Mouse (Mus musculus): ENCODE measurements around the gene Acot12. TPM values are rescaled to one million over a fixed set of nuclear protein-coding genes. Genes with fewer than 3 reads are reported as not detected.

The Acot12 gene
- polyA plus RNA-seq, 1 experiment from 2014 or later = not detected

DNA sequence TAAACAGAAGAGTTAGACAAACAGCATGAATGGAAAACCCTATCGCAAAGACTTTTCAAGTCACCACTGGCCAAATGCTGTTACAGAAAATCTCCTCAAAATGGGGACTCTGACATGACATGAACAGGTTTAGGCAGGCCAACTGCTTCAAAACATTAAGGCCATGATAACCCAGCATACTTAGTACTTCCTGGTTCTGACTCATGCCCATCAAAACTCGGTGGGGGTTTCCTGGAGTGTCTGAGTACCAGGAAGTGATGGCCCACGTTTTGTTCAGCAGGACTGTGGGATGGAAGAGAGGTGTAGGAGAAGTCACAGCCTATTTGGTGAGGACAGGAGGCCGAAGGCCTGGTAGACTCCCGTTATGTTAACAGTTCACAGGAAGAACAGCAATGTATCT is 60.4 kb downstream of the Acot12 start:
- Histone ChIP-seq H3K4me1 (peaks cover 6% of the 10 kb centered on the region), H3K4me2 (replicated peaks) (no peak overlapping the region), H3K4me3 (no peak overlapping the region), H3K9ac (replicated peaks) (no peak overlapping the region), H3K27me3 (no peaks in the 10 kb centered on the region), H3K9me3 (no peaks in the 10 kb centered on the region), H3K27ac (replicated peaks) (no peak overlapping the region), H3K36me3 (peaks cover 60% of the 10 kb centered on the region)
- no peak for ATAC-seq (replicated peaks)
- WGBS = 95% methylated on average over 5 of the region's 5 CpGs

DNA sequence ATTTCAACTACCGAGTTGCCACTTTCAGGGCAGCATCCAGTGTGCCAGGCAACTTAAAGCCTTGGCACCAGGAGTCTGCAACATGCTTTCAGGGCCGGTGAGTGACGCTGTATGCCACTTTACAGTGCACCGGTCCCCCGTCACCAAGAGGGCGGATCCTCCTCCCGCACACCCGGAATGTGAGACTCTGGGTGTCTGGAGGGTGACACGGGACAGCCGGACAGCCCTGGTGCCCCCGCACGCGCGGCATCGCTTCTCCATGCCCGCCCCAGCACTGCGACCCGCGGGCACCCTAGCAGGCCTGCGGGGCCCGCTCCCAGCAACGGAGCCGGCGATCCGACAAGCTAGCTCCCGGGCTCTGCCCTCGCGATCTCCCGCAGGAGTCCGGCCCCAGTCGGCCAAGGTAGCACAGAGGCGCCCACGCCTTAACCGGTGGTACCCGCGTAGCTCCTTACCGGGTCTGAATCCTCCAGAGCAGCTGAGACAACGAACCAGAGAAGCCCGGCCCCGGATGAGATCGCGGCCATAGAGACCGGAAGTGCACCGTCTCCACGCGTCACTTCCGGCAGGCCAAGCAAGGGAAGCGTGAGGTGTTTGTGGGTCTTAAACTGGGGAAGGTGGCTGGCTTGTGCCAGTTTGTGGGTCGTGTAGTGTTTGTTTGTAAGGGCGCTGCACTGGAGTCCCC is 66.0 kb downstream of the Acot12 start, which contains the start of gene Zcchc9:
Gene Zcchc9 (minus strand): TSS at position 551 of the 685 bp plus-strand sequence.
- H3K27me3 ChIP-seq = no peaks in the 10 kb centered on the region
- peaks cover 15% of the 10 kb centered on the region for H3K36me3 ChIP-seq
- H3K9ac ChIP-seq (replicated peaks) = peak within 1 kb of the TSS; percentile 95
- WGBS = under 1% methylated on average over 45 of the region's 50 CpGs
- H3K4me1 ChIP-seq = peaks cover 13% of the 10 kb centered on the region
- H3K4me2 ChIP-seq (replicated peaks) = peak within 1 kb of the TSS; percentile 61
- peak; percentile 99 for ATAC-seq (replicated peaks)
- peak within 1 kb of the TSS; percentile 94 for H3K27ac ChIP-seq (replicated peaks)
- peak within 1 kb of the TSS; percentile 79 for H3K4me3 ChIP-seq
- H3K9me3 ChIP-seq = no peaks in the 10 kb centered on the region

- 36% methylated on average over 20 of the region's 20 CpGs for WGBS
- H3K4me3 ChIP-seq = peak overlapping the region; percentile 79
- peak overlapping the region; percentile 61 for H3K4me2 ChIP-seq (replicated peaks)
- H3K4me1 ChIP-seq = peaks cover 13% of the 10 kb centered on the region
- H3K9me3 ChIP-seq = no peaks in the 10 kb centered on the region
- no peaks in the 10 kb centered on the region for H3K27me3 ChIP-seq
- ATAC-seq (replicated peaks) = no peak
- H3K9ac ChIP-seq (replicated peaks) = peak overlapping the region; percentile 95
- H3K36me3 ChIP-seq = peaks cover 15% of the 10 kb centered on the region
- H3K27ac ChIP-seq (replicated peaks) = peak overlapping the region; percentile 94
Measured at GRCm38 (mm10) chr13:91807874-91808575, 66.7 kb downstream of the Acot12 start.

GRCm38 (mm10) chr13:91809476-91809875 is 68.2 kb downstream of the Acot12 start:
- Histone ChIP-seq H3K9ac (replicated peaks) (no peak overlapping the region), H3K36me3 (peaks cover 11% of the 10 kb centered on the region), H3K4me1 (peaks cover 13% of the 10 kb centered on the region), H3K4me2 (replicated peaks) (no peak overlapping the region), H3K27me3 (no peaks in the 10 kb centered on the region), H3K27ac (replicated peaks) (no peak overlapping the region), H3K4me3 (no peak overlapping the region), H3K9me3 (no peaks in the 10 kb centered on the region)
- no peak for ATAC-seq (replicated peaks)
- WGBS = 39% methylated on average over 2 of the region's 2 CpGs

DNA sequence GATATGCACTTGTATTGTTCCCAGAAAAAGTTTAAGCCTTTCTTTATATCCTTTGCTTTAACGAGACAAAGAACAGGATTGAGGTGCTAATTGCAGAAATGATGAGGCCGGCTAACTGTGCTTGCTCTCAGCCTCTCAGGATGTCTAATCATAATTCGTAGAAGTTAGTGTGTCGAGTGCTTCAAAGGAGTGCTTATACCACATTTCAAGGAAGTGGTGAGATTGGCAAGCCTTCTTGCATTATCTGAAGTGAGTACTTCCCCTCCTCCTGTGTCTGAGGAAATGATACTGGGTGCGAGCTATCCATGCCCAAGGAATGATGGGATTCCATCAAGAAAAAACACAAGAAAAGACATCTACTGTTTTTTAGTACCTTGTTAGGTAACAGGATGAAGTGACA is 73.4 kb downstream of the Acot12 start:
- no peak overlapping the region for H3K4me2 ChIP-seq (replicated peaks)
- WGBS = 81% methylated on average over 5 of the region's 5 CpGs
- H3K27me3 ChIP-seq = no peaks in the 10 kb centered on the region
- no peak overlapping the region for H3K27ac ChIP-seq (replicated peaks)
- no peaks in the 10 kb centered on the region for H3K9me3 ChIP-seq
- no peak for ATAC-seq (replicated peaks)
- H3K9ac ChIP-seq (replicated peaks) = no peak overlapping the region
- no peaks in the 10 kb centered on the region for H3K36me3 ChIP-seq
- H3K4me3 ChIP-seq = no peak overlapping the region
- H3K4me1 ChIP-seq = no peaks in the 10 kb centered on the region

GRCm38 (mm10) chr13:91823735-91824134 is 82.4 kb downstream of the Acot12 start:
- Histone ChIP-seq H3K27ac (replicated peaks) (no peak overlapping the region), H3K4me1 (no peaks in the 10 kb centered on the region), H3K9me3 (no peaks in the 10 kb centered on the region), H3K27me3 (no peaks in the 10 kb centered on the region), H3K4me2 (replicated peaks) (no peak overlapping the region), H3K36me3 (no peaks in the 10 kb centered on the region), H3K9ac (replicated peaks) (no peak overlapping the region), H3K4me3 (no peak overlapping the region)
- WGBS = 49% methylated on average over 6 of the region's 6 CpGs
- ATAC-seq (replicated peaks) = no peak

DNA sequence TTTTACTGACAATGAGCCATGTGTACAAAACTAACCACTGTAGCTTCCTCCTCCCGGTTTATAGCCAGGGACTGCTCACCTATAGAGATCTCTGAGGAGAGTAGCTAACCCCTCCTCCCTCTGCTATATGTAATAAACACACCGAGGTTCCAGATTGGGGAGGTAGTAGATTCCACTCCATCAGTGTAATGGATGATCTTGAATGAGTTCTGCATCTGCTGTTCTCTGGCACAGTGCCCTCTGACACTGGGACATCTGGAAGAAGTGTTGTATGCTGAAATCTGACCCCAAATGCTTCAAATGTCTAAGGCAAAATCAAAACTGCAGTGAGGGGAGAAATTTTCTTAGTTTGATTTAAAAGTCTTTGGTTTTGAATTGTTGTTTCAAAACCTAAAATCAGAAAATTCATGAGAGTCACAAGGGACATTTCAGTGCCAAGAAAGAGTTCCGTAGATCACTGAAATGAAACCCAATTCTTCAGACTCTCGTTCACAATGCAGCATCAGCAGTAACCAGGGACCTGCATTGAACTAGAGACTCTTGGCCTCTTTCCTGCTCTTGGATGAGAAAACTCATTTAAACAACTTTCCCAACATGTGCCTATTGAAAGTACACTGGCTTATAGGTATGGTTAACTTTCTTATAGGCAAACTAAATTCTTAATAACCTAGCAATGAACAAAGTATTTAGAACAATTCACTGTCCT is 83.7 kb downstream of the Acot12 start:
- Histone ChIP-seq H3K4me3 (no peak overlapping the region), H3K27ac (replicated peaks) (no peak overlapping the region), H3K9ac (replicated peaks) (no peak overlapping the region), H3K27me3 (no peaks in the 10 kb centered on the region), H3K9me3 (no peaks in the 10 kb centered on the region), H3K4me2 (replicated peaks) (no peak overlapping the region), H3K36me3 (no peaks in the 10 kb centered on the region), H3K4me1 (no peaks in the 10 kb centered on the region)
- ATAC-seq (replicated peaks) = no peak
- 70% methylated on average over 4 of the region's 4 CpGs for WGBS

DNA sequence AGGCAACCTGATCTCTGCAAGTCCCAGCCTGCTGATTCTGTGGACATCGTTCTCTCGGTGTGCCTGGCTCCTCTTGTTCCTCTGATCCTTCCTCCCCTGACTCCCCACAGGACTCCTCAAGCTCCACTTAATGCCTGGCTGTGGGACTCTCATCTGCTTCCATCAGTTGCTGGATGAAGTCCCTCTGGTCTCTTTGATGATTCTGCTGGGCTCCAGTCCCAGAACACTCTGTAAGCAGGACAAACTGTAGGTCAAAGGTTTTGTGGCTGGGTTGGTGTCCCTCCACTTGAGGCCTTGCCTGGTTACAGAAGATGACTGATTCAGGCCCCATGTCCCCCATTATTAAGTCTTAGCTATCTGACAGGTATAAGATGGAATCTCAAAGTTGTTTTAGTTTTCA is 84.8 kb downstream of the Acot12 start:
- no peak for ATAC-seq (replicated peaks)
- H3K4me3 ChIP-seq = no peak overlapping the region
- H3K9ac ChIP-seq (replicated peaks) = no peak overlapping the region
- H3K4me2 ChIP-seq (replicated peaks) = no peak overlapping the region
- no peaks in the 10 kb centered on the region for H3K9me3 ChIP-seq
- 94% methylated on average over 2 of the region's 2 CpGs for WGBS
- no peaks in the 10 kb centered on the region for H3K27me3 ChIP-seq
- H3K27ac ChIP-seq (replicated peaks) = no peak overlapping the region
- H3K4me1 ChIP-seq = no peaks in the 10 kb centered on the region
- no peaks in the 10 kb centered on the region for H3K36me3 ChIP-seq

DNA sequence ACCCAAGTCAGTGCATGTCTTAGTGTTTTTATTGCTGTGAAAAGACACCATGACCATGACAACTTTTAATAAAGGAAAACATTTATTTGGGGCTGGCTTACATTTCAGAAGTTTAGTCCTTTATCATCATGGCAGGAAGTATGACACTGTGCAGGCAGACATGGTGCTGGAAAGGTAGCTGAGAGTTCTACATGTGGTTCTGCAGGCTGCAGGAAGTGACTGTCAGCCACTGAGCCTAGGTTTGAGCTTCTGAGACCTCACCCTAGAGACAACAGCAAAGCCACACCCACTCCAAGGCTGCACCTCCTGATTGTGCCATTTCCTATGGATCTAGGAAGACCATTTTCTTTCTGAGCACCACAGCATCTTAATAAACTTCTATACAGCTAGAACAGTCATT is 86.6 kb downstream of the Acot12 start:
- Histone ChIP-seq H3K27ac (replicated peaks) (no peak overlapping the region), H3K36me3 (no peaks in the 10 kb centered on the region), H3K4me1 (no peaks in the 10 kb centered on the region), H3K4me2 (replicated peaks) (no peak overlapping the region), H3K4me3 (no peak overlapping the region), H3K27me3 (no peaks in the 10 kb centered on the region), H3K9ac (replicated peaks) (no peak overlapping the region), H3K9me3 (no peaks in the 10 kb centered on the region)
- ATAC-seq (replicated peaks) = no peak

Small RNA genes lying within 50 kb of the gene (microRNA-seq; reads per million reads assigned to microRNA genes)
- not detected for gene Gm27656

Other genes starting within 250 kb of the Acot12 start
- gene Zcchc9, start 66.2 kb downstream of the Acot12 start, polyA plus RNA-seq (2015; fragmentation: Nextera tagmentation; extraction: Ambion mirVana) = 22.9 and 24.2 TPM in 2 replicates
- not detected in 2 replicates for gene Ckmt2, start 135.4 kb downstream of the Acot12 start, polyA plus RNA-seq (2015; fragmentation: Nextera tagmentation; extraction: Ambion mirVana)

Data from forebrain, embryonic 15.5 days (tissue).